In genomic region chr6:80019861-80020230, GRCm38 (mm10) we compare ENCODE assay signal across 9 mouse cellular contexts. TPM values are rescaled to one million over a fixed set of nuclear protein-coding genes. Genes with fewer than 3 reads are reported as not detected.
DNase-seq lines count a peak whose midpoint lies in the region; ATAC-seq and TF ChIP-seq lines count a peak whose summit lies in the region.
"Had no signal": no experiment of that assay in that cellular context is flagged by ENCODE, and none has a peak within 500 bp of the region (broad histone marks: within the 10 kb centered on the region; RNA-seq: fewer than 3 reads in every experiment).

No protein-coding gene starts in this region.

- no peak for TF ChIP-seq EP300 in heart, postnatal 0 days (IDR thresholded peaks at IDR 0.05; ENCODE audit: low read depth)

- 5% methylated on average over 10 of the region's 10 CpGs for WGBS in heart, postnatal 0 days
- whole genome bisulfite sequencing in embryonic facial prominence, embryonic 12.5 days: 7% methylated on average over 10 of the region's 10 CpGs
- 11% methylated on average over 10 of the region's 10 CpGs for WGBS in hindbrain, embryonic 11.5 days
- WGBS in midbrain, embryonic 15.5 days: 2% methylated on average over 10 of the region's 10 CpGs

- TF ChIP-seq CTCF in heart, postnatal 0 days (IDR thresholded peaks at IDR 0.05; ENCODE audit: low read depth): no peak

- 0 out of 2 replicates have a peak, but pooled peaks cover 4% of the 10 kb centered on the region for H3K4me1 ChIP-seq in heart, postnatal 0 days (ENCODE audit: control insufficient read depth, insufficient read depth)
- H3K4me1 ChIP-seq in embryonic facial prominence, embryonic 12.5 days: no peaks in the 10 kb centered on the region
- H3K4me1 ChIP-seq in hindbrain, embryonic 11.5 days (replicated peaks; ENCODE audit: control insufficient read depth, insufficient read depth, low read length): no peaks in the 10 kb centered on the region
- peaks cover 5% of the 10 kb centered on the region; the same call in 1 of the 2 replicates for H3K4me1 ChIP-seq in midbrain, embryonic 15.5 days

- H3K9ac ChIP-seq in heart, postnatal 0 days (replicated peaks; ENCODE audit: low read depth, low read length): 0 out of 2 replicates have a peak overlapping the region, but pooled peaks have one; percentile 20
- H3K9ac ChIP-seq in embryonic facial prominence, embryonic 12.5 days: no peak overlapping the region
- peak overlapping the region; percentile 31 for H3K9ac ChIP-seq in hindbrain, embryonic 11.5 days (ENCODE audit: low read depth, low read length)
- peak overlapping the region; percentile 60 for H3K9ac ChIP-seq in midbrain, embryonic 15.5 days

- H3K27me3 ChIP-seq in heart, postnatal 0 days (ENCODE audit: control insufficient read depth, insufficient read depth, low read length): no peaks in the 10 kb centered on the region
- no peaks in the 10 kb centered on the region for H3K27me3 ChIP-seq in embryonic facial prominence, embryonic 12.5 days
- H3K27me3 ChIP-seq in hindbrain, embryonic 11.5 days (ENCODE audit: control insufficient read depth, insufficient read depth, low read length): no peaks in the 10 kb centered on the region
- H3K27me3 ChIP-seq in midbrain, embryonic 15.5 days (replicated peaks): no peaks in the 10 kb centered on the region

- DNase-seq in heart, postnatal 0 days (ENCODE audit: low spot score): no peak
- no peak for DNase-seq in heart, adult 11 months
- peak; percentile 36 for DNase-seq in hindbrain, embryonic 11.5 days (ENCODE audit: low spot score)
- no peak for DNase-seq in spleen, adult 12 weeks (ENCODE audit: low spot score)
- DNase-seq in spleen, postnatal 4 days (ENCODE audit: low spot score in 2 of 2): no peak
- DNase-seq in gastrocnemius, postnatal 25 days: no peak

- no peak for ATAC-seq in heart, postnatal 0 days (ENCODE audit: insufficient read depth, low read depth)
- ATAC-seq in embryonic facial prominence, embryonic 12.5 days (ENCODE audit: insufficient number of reproducible peaks, insufficient read depth, low FRiP score, low TSS enrichment): no peak
- ATAC-seq in hindbrain, embryonic 11.5 days (ENCODE audit: low FRiP score): 0 out of 2 replicates have a peak, but pooled peaks have one; percentile 30
- ATAC-seq in midbrain, embryonic 15.5 days (replicated peaks): peak; percentile 55; the same call in 1 of the 2 replicates

- peak overlapping the region; percentile 70 for H3K4me2 ChIP-seq in heart, postnatal 0 days (ENCODE audit: low read depth, low read length)
- H3K4me2 ChIP-seq in embryonic facial prominence, embryonic 12.5 days (replicated peaks): peak overlapping the region; percentile 63
- peak overlapping the region; percentile 66 for H3K4me2 ChIP-seq in hindbrain, embryonic 11.5 days (replicated peaks; ENCODE audit: low read depth, low read length)
- peak overlapping the region; percentile 54 for H3K4me2 ChIP-seq in midbrain, embryonic 15.5 days

- H3K36me3 ChIP-seq in heart, postnatal 0 days (replicated peaks; ENCODE audit: control insufficient read depth, insufficient read depth, low read length): no peaks in the 10 kb centered on the region
- H3K36me3 ChIP-seq in embryonic facial prominence, embryonic 12.5 days: no peaks in the 10 kb centered on the region
- no peaks in the 10 kb centered on the region for H3K36me3 ChIP-seq in hindbrain, embryonic 11.5 days (ENCODE audit: control insufficient read depth, insufficient read depth, low read length)
- H3K36me3 ChIP-seq in midbrain, embryonic 15.5 days (replicated peaks): no peaks in the 10 kb centered on the region

- H3K4me3 ChIP-seq in heart, postnatal 0 days (ENCODE audit: low read depth, low read length): peak overlapping the region; percentile 41
- H3K4me3 ChIP-seq in embryonic facial prominence, embryonic 12.5 days: peak overlapping the region; percentile 25
- peak overlapping the region; percentile 40 for H3K4me3 ChIP-seq in hindbrain, embryonic 11.5 days (ENCODE audit: low read depth, low read length)
- H3K4me3 ChIP-seq in midbrain, embryonic 15.5 days: peak overlapping the region; percentile 53

- no peak overlapping the region for H3K27ac ChIP-seq in heart, postnatal 0 days (ENCODE audit: low read depth)
- H3K27ac ChIP-seq in embryonic facial prominence, embryonic 12.5 days: no peak overlapping the region
- no peak overlapping the region for H3K27ac ChIP-seq in hindbrain, embryonic 11.5 days (ENCODE audit: low read depth, low read length)
- H3K27ac ChIP-seq in midbrain, embryonic 15.5 days: peak overlapping the region; percentile 77

- H3K9me3 ChIP-seq in heart, postnatal 0 days (replicated peaks; ENCODE audit: control insufficient read depth, low read length): no peaks in the 10 kb centered on the region
- H3K9me3 ChIP-seq in embryonic facial prominence, embryonic 12.5 days: no peaks in the 10 kb centered on the region
- no peaks in the 10 kb centered on the region for H3K9me3 ChIP-seq in hindbrain, embryonic 11.5 days (ENCODE audit: control insufficient read depth, low read length)
- no peaks in the 10 kb centered on the region for H3K9me3 ChIP-seq in midbrain, embryonic 15.5 days

RNA-seq across cellular contexts. Expression of gene Lrrtm4, which starts 1.2 kb away (rescaled TPM):
- 0.27 TPM in 1 of 2 replicates, not detected in the other for total RNA-seq in heart, postnatal 0 days (2014; rRNA removed; ENCODE audit: low replicate concordance)
- polyA plus RNA-seq in heart, postnatal 0 days (2015; fragmentation: Nextera tagmentation; extraction: Ambion mirVana): 0.04 and 0.10 TPM in 2 replicates
- polyA plus RNA-seq in embryonic facial prominence, embryonic 12.5 days (2016; fragmentation: Nextera tagmentation; extraction: Ambion mirVana): 1.8 TPM in 2 replicates
- polyA plus RNA-seq in hindbrain, embryonic 11.5 days (2014; fragmentation: Nextera tagmentation; extraction: Ambion mirVana): 3.7 and 5.1 TPM in 2 replicates
- polyA plus RNA-seq in midbrain, embryonic 15.5 days (2015; fragmentation: Nextera tagmentation; extraction: Ambion mirVana): 18.4 and 19.8 TPM in 2 replicates
- total RNA-seq in gastrocnemius, postnatal 25 days (2021): not detected
- polyA plus RNA-seq: liver, embryonic 16.5 days had no signal

Comparison
In these comparisons a context has a peak if more than half of its experiments do, and no peak if none do; other contexts are left out.
1. ATAC-seq: peak in hindbrain, embryonic 11.5 days (single experiment) and midbrain, embryonic 15.5 days (single experiment); none in heart, postnatal 0 days (single experiment) and embryonic facial prominence, embryonic 12.5 days (single experiment).
2. Peak in every context shown above with its lines, with median percentiles within 50 percentile points of each other: H3K4me2 ChIP-seq and H3K4me3 ChIP-seq.